Mouse (Mus musculus): ENCODE data around the gene Ndrg4. TPM values are rescaled to one million over a fixed set of nuclear protein-coding genes. Genes with fewer than 3 reads are reported as not detected.
A peak's percentile ranks its signal among the peaks of the same experiment; 100 is the strongest.

The Ndrg4 gene
- polyA plus RNA-seq, 1 experiment from 2014 or later: 33.2 TPM

DNA sequence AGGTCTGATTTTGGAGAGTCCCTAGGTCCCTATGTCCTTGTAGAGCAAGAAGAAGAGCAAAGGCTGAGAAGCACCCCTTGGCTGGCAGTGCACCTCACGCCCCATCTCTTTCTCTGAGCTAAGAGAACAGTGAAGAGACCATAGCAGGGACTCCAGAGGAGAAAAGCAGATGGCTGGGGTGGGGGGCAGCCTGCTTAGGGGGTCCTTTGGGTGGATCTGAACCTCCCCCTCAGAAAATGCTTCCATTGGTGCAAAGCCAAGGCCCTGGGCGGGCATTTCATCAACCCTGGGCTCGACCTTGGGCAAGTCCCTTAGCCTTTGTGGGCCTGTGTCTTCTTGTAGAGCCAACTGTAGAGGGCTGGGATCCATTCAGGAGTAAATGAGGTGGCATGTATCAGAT, 27.8 kb downstream of the Ndrg4 start:
- Histone ChIP-seq H3K4me2 (ENCODE audit: low read depth, low read length, severe bottlenecking) (no peak overlapping the region), H3K4me3 (ENCODE audit: low read depth, low read length) (no peak overlapping the region), H3K36me3 (ENCODE audit: control insufficient read depth, insufficient read depth, low read length) (no peaks in the 10 kb centered on the region), H3K4me1 (replicated peaks; ENCODE audit: control insufficient read depth, insufficient read depth, low read length) (peaks cover 9% of the 10 kb centered on the region; the same call in 1 of the 2 replicates), H3K27me3 (ENCODE audit: control insufficient read depth, insufficient read depth, low read length) (no peaks in the 10 kb centered on the region), H3K9ac (ENCODE audit: low read length) (no peak overlapping the region), H3K27ac (ENCODE audit: low read depth, low read length) (no peak overlapping the region), H3K9me3 (ENCODE audit: control insufficient read depth, low read length) (no peaks in the 10 kb centered on the region)
- WGBS: 93% methylated on average over 3 of the region's 3 CpGs
- ATAC-seq (replicated peaks; ENCODE audit: low FRiP score) (no peak), DNase-seq (ENCODE audit: low spot score) (no peak)

DNA sequence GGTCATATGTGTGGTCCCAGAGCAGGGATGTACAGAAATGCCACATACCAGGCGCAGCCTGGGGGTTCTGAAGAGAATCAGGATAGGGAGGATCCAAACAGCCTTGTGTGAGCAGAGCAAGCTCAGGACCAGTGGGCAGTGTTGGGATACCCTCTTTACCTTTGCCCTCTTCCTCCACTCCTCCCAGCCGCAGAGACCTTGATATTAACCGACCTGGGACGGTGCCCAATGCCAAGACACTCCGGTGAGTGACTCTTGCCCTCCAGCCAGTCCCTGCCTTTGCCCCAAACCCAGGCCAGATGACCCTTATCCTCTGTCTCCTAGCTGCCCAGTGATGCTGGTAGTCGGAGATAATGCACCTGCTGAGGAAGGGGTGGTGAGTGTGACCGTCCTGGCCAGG, 32.8 kb downstream of the Ndrg4 start:
- Histone ChIP-seq H3K27ac (ENCODE audit: low read depth, low read length) (no peak overlapping the region), H3K27me3 (ENCODE audit: control insufficient read depth, insufficient read depth, low read length) (no peaks in the 10 kb centered on the region), H3K4me2 (ENCODE audit: low read depth, low read length, severe bottlenecking) (no peak overlapping the region), H3K4me1 (replicated peaks; ENCODE audit: control insufficient read depth, insufficient read depth, low read length) (no peaks in the 10 kb centered on the region), H3K36me3 (ENCODE audit: control insufficient read depth, insufficient read depth, low read length) (no peaks in the 10 kb centered on the region), H3K4me3 (ENCODE audit: low read depth, low read length) (no peak overlapping the region), H3K9me3 (ENCODE audit: control insufficient read depth, low read length) (no peaks in the 10 kb centered on the region), H3K9ac (ENCODE audit: low read length) (no peak overlapping the region)
- ATAC-seq (replicated peaks; ENCODE audit: low FRiP score) (no peak), DNase-seq (ENCODE audit: low spot score) (peak; percentile 44)
- 90% methylated on average over 7 of the region's 7 CpGs for WGBS

DNA sequence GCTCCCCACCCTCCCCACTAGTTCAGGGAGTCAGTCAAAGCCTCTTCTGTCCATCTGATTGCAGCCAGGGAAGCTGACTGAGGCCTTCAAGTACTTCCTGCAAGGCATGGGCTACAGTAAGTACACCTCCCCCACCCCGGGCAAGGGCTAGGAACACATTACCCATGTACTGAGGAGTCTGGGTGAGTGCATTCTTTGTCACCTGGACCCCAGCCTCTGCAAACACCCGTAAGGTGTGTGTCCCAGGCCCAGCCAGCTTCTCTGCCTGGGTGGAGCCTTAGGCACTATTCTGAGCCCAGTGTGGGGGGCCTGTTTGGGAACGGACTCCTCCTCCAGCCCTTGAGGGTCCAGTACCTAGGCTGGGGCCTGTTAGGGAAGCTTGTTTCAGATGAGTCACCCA, 34.2 kb downstream of the Ndrg4 start:
- ATAC-seq (replicated peaks; ENCODE audit: low FRiP score) (no peak), DNase-seq (ENCODE audit: low spot score) (peak; percentile 38)
- no peak overlapping the region for H3K4me2 ChIP-seq (ENCODE audit: low read depth, low read length, severe bottlenecking)
- 80% methylated on average over 3 of the region's 3 CpGs for WGBS
- H3K27me3 ChIP-seq (ENCODE audit: control insufficient read depth, insufficient read depth, low read length): no peaks in the 10 kb centered on the region
- no peaks in the 10 kb centered on the region; the same call in 1 of the 2 replicates for H3K4me1 ChIP-seq (replicated peaks; ENCODE audit: control insufficient read depth, insufficient read depth, low read length)
- H3K4me3 ChIP-seq (ENCODE audit: low read depth, low read length): no peak overlapping the region
- no peak overlapping the region for H3K9ac ChIP-seq (ENCODE audit: low read length)
- no peaks in the 10 kb centered on the region for H3K36me3 ChIP-seq (ENCODE audit: control insufficient read depth, insufficient read depth, low read length)
- no peak overlapping the region for H3K27ac ChIP-seq (ENCODE audit: low read depth, low read length)
- no peaks in the 10 kb centered on the region for H3K9me3 ChIP-seq (ENCODE audit: control insufficient read depth, low read length)

DNA sequence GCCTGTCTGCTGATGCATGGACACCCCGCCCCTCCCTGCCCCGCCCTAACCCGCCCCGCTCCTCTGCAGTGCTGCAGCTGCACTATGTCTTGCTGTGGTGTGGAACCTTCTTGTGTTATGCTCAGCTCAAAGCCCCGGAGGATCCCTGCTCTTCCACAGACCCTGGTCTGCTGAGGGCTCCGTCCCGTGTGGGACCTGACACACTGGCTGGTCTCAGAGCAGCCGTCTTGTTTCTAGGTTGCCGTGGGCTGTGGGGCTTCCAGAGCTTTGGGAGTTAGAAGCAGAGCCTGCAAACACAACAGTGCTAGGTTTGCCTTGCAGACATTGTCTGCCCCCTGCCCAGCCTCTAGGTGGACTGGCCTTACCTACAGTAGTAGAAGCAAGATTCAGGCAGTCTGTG, 35.6 kb downstream of the Ndrg4 start:
- WGBS: 92% methylated on average over 9 of the region's 9 CpGs

DNA sequence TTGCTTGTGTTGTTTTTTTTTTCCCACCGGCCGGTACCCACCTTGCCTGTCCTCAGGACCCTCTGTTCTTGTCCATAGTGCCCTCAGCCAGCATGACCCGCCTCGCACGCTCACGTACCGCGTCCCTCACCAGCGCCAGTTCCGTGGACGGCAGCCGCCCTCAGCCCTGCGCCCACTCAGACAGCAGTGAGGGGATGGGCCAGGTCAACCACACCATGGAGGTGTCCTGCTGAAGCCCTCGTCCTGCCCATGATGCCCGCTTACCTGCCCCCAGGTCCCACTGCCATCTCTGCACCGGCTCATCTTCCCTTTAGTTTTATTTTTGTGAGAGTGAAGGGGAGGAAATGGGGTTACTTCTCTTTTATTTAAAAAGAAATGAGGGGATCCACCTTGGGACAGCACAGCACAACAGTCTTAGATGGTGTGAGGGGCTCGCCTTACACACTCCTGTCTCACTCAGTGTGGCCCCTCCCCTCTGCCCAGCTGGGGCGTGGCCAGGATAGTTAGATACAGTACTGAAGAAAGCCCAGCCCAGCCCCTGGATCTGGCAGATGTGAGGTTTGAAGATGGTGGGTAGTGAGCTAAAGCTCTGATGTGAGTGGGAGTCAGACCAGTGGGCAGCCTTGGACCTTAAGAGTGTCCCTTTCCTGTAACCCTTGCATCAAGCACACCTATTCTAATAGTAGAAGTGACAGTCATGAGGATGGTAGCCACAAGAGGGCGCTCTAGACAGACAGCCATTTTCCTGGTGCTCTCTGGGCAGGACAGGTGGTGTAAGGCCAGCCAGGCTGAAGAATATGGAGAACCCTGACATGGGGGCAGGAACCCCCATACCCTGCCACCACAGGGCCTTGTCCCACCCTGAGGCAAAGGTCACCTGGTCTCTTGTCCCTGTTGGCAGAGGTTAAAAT, 36.6 kb downstream of the Ndrg4 start:
- H3K4me2 ChIP-seq (ENCODE audit: low read depth, low read length, severe bottlenecking): no peak overlapping the region
- ATAC-seq (replicated peaks; ENCODE audit: low FRiP score) (peak; percentile 42), DNase-seq (ENCODE audit: low spot score) (peak; percentile 84)
- H3K27ac ChIP-seq (ENCODE audit: low read depth, low read length): no peak overlapping the region
- H3K27me3 ChIP-seq (ENCODE audit: control insufficient read depth, insufficient read depth, low read length): no peaks in the 10 kb centered on the region
- H3K36me3 ChIP-seq (ENCODE audit: control insufficient read depth, insufficient read depth, low read length): no peaks in the 10 kb centered on the region
- H3K9me3 ChIP-seq (ENCODE audit: control insufficient read depth, low read length): no peaks in the 10 kb centered on the region
- peaks cover 8% of the 10 kb centered on the region; the same call in 1 of the 2 replicates for H3K4me1 ChIP-seq (replicated peaks; ENCODE audit: control insufficient read depth, insufficient read depth, low read length)
- no peak overlapping the region for H3K9ac ChIP-seq (ENCODE audit: low read length)
- 79% methylated on average over 19 of the region's 19 CpGs for WGBS
- no peak overlapping the region for H3K4me3 ChIP-seq (ENCODE audit: low read depth, low read length)

More for the DNA sequence above, 35.6 kb downstream of the Ndrg4 start:
- H3K4me2 ChIP-seq (ENCODE audit: low read depth, low read length, severe bottlenecking): no peak overlapping the region
- no peak overlapping the region for H3K9ac ChIP-seq (ENCODE audit: low read length)
- no peak overlapping the region for H3K4me3 ChIP-seq (ENCODE audit: low read depth, low read length)
- no peak overlapping the region for H3K27ac ChIP-seq (ENCODE audit: low read depth, low read length)
- no peak for ATAC-seq (replicated peaks; ENCODE audit: low FRiP score)
- peaks cover 8% of the 10 kb centered on the region; the same call in 1 of the 2 replicates for H3K4me1 ChIP-seq (replicated peaks; ENCODE audit: control insufficient read depth, insufficient read depth, low read length)
- no peaks in the 10 kb centered on the region for H3K36me3 ChIP-seq (ENCODE audit: control insufficient read depth, insufficient read depth, low read length)
- no peaks in the 10 kb centered on the region for H3K27me3 ChIP-seq (ENCODE audit: control insufficient read depth, insufficient read depth, low read length)
- DNase-seq (ENCODE audit: low spot score): peak; percentile 51
- H3K9me3 ChIP-seq (ENCODE audit: control insufficient read depth, low read length): no peaks in the 10 kb centered on the region

- Histone ChIP-seq H3K27me3 (ENCODE audit: control insufficient read depth, insufficient read depth, low read length) (no peaks in the 10 kb centered on the region), H3K4me2 (ENCODE audit: low read depth, low read length, severe bottlenecking) (no peak overlapping the region), H3K4me1 (replicated peaks; ENCODE audit: control insufficient read depth, insufficient read depth, low read length) (peaks cover 8% of the 10 kb centered on the region; the same call in 1 of the 2 replicates), H3K36me3 (ENCODE audit: control insufficient read depth, insufficient read depth, low read length) (no peaks in the 10 kb centered on the region), H3K9me3 (ENCODE audit: control insufficient read depth, low read length) (no peaks in the 10 kb centered on the region), H3K4me3 (ENCODE audit: low read depth, low read length) (no peak overlapping the region), H3K9ac (ENCODE audit: low read length) (no peak overlapping the region), H3K27ac (ENCODE audit: low read depth, low read length) (no peak overlapping the region)
- ATAC-seq (replicated peaks; ENCODE audit: low FRiP score): no peak
- WGBS: 92% methylated on average over 4 of the region's 4 CpGs
- DNase-seq (ENCODE audit: low spot score): no peak
These were observed 37.6 kb downstream of the Ndrg4 start for GRCm38 (mm10) chr8:95714367-95714766.

GRCm38 (mm10) chr8:95714837-95715413, 38.1 kb downstream of the Ndrg4 start:
- WGBS: 83% methylated on average over 6 of the region's 6 CpGs
- no peaks in the 10 kb centered on the region for H3K27me3 ChIP-seq (ENCODE audit: control insufficient read depth, insufficient read depth, low read length)
- no peaks in the 10 kb centered on the region for H3K36me3 ChIP-seq (ENCODE audit: control insufficient read depth, insufficient read depth, low read length)
- H3K27ac ChIP-seq (ENCODE audit: low read depth, low read length): no peak overlapping the region
- peaks cover 8% of the 10 kb centered on the region; the same call in 1 of the 2 replicates for H3K4me1 ChIP-seq (replicated peaks; ENCODE audit: control insufficient read depth, insufficient read depth, low read length)
- DNase-seq (ENCODE audit: low spot score): peak; percentile 28
- H3K9ac ChIP-seq (ENCODE audit: low read length): peak overlapping the region; percentile 82
- H3K9me3 ChIP-seq (ENCODE audit: control insufficient read depth, low read length): no peaks in the 10 kb centered on the region
- H3K4me2 ChIP-seq (ENCODE audit: low read depth, low read length, severe bottlenecking): peak overlapping the region; percentile 85
- H3K4me3 ChIP-seq (ENCODE audit: low read depth, low read length): no peak overlapping the region
- no peak for ATAC-seq (replicated peaks; ENCODE audit: low FRiP score)

DNA sequence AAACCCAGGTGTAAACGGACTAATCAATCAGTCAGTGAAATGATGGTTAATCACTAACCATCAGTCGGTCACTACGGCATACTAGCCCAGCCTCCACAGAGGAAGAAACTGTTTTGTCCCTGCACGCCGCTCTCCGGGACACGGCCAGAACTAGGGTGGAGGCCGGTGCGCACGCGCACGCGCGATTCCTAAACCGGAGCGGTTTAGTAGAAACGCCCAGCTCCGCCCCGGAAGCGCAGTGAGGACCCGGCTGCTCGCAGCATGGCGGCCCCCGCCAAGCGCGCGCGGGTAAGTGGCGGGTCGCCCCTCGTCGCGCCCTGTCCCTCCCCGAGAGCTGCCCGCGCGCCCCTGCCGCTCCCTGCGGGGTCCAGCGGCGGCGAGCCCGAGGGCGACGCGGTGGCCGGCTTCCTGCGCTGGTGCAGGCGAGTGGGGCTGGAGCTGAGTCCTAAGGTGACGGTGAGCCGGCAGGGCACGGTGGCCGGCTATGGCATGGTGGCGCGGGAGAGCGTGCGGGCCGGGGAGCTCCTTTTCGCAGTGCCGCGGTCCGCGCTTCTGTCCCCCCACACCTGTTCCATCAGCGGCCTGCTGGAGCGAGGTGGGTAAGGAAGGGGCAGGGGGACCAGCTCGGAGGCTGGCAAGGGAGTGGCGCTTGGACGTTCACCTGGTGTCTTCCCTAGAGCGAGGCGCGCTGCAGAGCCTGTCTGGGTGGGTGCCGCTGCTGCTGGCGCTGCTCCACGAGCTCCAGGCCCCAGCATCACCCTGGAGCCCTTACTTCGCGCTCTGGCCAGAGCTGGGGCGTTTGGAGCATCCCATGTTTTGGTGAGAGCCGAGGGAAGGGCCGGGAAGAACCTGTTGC, 39.1 kb downstream of the Ndrg4 start, which contains the start of gene Setd6:
Gene Setd6, plus strand, starts transcription at position 206 of the 856 bp plus-strand sequence.
- DNase-seq (ENCODE audit: low spot score): peak; percentile 93
- no peaks in the 10 kb centered on the region for H3K36me3 ChIP-seq (ENCODE audit: control insufficient read depth, insufficient read depth, low read length)

More for the DNA sequence above, 39.1 kb downstream of the Ndrg4 start, which contains the start of gene Setd6:
- WGBS: under 1% methylated on average over 79 of the region's 79 CpGs
- Histone ChIP-seq H3K4me1 (replicated peaks; ENCODE audit: control insufficient read depth, insufficient read depth, low read length) (peaks cover 8% of the 10 kb centered on the region; the same call in 1 of the 2 replicates), H3K27ac (ENCODE audit: low read depth, low read length) (no peak within 1 kb of the TSS), H3K27me3 (ENCODE audit: control insufficient read depth, insufficient read depth, low read length) (no peaks in the 10 kb centered on the region), H3K9ac (ENCODE audit: low read length) (peak within 1 kb of the TSS; percentile 82), H3K4me2 (ENCODE audit: low read depth, low read length, severe bottlenecking) (peak within 1 kb of the TSS; percentile 85), H3K4me3 (ENCODE audit: low read depth, low read length) (peak within 1 kb of the TSS; percentile 80), H3K9me3 (ENCODE audit: control insufficient read depth, low read length) (no peaks in the 10 kb centered on the region)
- peak; percentile 89 for ATAC-seq (replicated peaks; ENCODE audit: low FRiP score)
